Mouse (Mus musculus): ENCODE data around the gene Inpp5f. TPM values are rescaled to one million over a fixed set of nuclear protein-coding genes. Genes with fewer than 3 reads are reported as not detected.
A peak's percentile ranks its signal among the peaks of the same experiment; 100 is the strongest.
"Not testable (repeated sequence)": the region's sequence is repeated elsewhere in the genome, so short reads cannot be mapped to it uniquely, and the experiment has no call there.

Gene Inpp5f
- total RNA-seq, 2 experiments from 2014 or later = 9.1 to 9.2 TPM

DNA sequence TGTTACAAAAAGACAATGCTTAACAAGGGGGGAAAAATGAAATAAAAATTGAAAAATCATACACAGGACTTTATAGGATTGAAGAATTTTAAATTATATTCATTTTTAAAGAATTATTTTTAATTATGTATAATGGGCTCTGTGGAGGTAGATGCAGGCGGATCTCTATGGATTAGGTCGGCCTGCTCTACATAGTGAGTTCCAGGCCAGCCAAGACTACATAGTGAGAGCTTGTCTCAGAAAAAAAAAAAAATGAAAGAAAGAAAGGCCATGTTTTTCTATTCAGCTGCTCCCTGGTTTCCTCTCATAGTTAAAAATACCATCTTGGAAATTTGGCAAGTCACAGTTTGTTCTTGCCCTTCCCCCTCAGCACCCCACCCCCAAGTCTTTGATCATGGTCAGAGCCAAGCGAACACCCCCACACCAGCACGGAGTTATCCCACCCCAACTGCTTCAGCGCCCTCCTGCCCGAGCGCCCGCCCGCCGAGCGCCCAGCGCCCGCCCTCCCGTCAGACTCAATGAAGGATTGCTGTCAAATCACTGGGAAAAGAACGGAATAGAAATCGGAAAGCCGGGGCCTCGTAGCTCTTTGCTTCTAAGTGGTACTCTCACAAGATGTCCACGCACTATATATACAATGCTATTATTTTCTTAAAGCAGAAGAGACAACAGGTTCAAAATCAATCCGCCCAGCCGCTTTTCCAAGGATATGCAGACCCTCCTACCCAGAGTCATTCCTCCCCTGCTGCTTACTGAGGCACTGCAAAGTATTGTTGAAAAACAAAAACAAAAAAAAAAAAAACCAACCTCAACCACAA is 18.8 kb upstream of the Inpp5f start:
- DNase-seq (ENCODE audit: low spot score in 2 of 2) = peak in 1 of 2 experiments; percentile 18

DNA sequence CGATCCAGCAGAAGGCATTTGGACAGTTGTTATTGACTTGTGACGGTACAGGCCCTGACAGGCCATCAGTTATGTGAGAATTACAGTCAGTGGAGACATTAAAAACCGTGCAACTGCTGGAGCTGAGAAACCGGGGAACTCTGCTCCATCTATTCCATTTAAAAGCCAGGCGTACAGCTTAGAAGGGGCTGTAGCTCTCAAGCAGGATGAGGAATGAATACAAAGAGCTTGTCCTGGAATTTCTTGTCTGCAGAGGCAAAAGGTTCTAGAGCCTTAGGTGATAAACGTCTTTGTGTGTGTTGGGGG is 18.2 kb upstream of the Inpp5f start:
- no peak for DNase-seq (ENCODE audit: low spot score in 2 of 2)

DNA sequence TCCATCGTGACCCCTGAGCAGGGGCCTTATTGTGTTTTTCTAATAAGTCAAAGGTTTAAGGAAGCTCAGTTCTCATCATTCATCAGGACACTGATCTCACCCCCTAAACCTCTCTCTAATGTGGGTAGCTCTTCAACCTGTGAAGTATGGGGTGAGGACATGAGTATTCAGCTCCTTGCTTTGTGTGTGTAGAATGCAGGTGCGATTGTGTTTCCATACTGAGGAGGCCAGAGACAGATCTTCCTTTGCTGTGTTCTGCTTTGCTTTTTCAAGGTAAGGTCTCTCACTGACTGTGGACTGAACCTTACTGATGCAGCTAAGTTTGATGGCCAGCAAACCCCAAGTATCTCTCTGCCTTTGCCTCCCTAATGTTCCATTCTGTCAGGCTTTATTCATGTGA is 14.9 kb upstream of the Inpp5f start:
- no peak for DNase-seq (ENCODE audit: low spot score in 2 of 2)

DNA sequence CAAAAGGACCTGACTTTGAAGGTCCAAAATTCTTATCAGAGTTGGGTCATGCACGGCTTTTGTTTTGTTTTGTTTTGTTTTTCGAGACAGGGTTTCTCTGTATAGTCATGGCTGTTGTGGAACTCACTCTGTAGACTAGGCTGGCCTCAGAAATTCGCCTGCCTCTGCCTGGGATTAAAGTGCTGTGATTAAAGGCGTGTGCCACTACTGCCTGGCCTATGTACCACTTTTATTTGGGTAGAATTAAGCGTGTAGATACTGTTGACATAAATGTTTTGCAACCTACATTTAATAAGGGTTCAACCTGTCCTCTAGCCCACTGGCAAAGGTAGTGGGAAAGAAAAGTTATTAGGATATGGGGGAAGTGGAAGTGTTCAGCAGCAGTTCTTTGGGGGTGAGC is 12.1 kb upstream of the Inpp5f start:
- no peak for DNase-seq (ENCODE audit: low spot score in 2 of 2)

DNA sequence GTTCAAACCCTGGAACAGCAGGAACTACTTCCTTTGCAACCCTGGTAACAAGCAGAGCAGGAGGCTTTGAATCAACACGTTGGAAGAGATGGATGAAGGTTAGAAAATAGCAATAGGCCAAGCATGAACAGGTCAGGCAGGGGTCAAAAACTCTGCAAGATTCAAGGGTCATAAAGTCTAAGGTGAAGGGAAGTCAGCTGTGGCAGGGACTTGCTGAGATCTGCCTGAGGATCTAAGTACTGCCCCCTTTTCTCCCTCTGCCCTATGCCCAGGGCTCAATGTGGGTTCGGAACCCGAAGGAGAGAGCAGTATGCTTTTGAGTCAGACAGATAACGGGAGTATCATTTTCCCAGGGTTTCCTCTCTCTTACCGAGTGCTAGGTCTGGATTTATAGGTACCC is 9.3 kb upstream of the Inpp5f start:
- no peak for DNase-seq (ENCODE audit: low spot score in 2 of 2)

DNA sequence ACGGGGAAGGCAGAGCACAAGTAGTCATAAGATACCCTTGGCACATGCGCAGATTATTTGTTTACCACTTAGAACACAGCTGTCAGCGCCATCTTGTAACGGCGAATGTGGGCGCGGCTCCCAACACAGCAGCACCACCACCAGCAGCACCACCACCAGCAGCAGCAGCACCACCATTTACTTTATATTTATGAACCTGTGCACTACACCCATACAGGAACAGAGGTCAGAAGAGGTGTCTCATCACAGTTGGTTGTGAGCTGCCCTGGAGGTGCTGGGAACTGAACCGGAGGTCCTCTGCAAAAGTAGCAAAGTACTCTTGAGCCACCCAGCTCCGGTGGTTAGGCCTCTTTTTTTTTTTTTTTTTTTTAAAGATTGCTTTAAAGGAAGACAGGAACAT is 1.2 kb upstream of the Inpp5f start:
- not testable (repeated sequence) for DNase-seq (ENCODE audit: low spot score in 2 of 2)

DNA sequence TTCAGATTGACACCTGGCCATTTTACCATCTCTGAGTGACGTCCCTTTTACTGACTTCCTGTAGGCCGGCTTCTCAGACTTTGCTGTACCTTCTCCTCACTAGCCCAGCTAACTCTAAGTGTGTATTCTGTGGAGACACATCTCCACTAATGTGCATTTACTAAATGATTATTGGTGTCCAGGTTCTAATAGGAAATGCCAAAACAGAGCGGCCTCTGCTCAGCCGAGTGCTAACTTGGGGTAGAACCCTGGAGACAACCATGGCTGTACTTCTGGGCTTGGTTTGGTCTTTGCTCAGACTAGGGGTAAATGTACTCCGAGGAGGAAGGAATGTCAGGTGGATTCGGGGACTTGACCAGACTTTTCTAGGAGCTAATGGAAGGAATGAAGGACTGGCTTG is 638 bp upstream of the Inpp5f start:
- no peak for DNase-seq (ENCODE audit: low spot score in 2 of 2)

DNA sequence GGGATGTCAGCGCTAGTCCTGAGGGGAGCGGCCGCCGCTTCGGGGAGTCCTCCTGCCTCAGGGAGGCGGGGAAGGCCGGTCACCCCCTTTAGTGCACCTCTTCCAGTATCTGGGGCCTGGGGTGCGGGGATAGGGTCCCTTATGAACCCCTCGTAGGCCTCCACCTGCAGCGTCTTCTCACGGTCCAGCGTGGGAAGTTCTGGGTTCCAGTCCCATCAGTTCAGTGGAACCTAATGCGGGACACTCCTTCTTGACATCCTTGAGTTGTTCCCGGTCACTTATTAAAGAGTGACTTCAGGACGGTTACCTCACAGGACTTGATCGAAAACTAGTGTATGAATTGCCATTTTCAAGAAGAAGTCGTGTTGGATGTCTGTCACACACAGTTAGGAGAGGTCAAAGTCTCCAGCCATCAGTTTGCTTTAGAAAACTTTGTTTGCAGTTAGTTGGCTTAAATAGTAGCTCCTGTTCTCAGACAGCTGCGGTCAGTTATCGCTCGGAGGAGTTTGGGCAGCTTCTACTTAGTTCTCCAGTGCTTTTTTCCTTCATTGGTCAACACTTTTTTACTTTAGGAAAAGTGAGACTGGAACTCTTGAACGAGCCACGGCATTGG is 777 bp downstream of the Inpp5f start:
- no peak for DNase-seq (ENCODE audit: low spot score in 2 of 2)

DNA sequence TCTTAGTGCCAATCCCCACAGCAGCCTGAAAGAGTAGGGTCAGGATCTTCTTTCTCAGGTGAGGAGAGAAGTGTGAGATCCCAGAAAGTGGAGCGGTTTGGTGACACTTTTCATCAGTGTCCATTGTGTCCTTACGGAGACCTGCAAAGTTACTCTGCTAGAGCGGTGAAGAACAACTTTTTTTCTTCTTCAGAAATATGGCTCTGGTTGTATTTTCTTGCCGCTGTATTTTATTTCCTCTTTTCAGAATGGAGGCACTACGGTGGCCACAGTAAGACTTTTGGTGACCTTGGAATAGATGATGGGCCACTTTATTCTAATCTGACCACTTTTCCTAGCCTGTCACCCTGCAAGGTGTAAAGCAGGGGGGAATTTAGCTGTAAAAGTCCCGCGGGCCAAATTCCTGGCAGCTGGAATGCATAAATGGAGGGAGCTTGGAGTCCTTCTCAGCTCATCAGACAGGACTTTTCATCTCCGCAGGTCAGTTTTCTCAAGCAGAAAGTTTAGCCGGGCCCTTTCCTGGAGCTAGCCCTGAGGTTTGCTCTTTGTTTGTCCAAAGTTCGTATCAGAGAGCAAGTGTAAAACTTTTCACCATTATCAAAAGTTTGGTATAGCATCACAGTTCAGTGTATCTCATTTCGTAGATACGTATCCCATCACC is 1.5 kb downstream of the Inpp5f start:
- DNase-seq (ENCODE audit: low spot score in 2 of 2) = no peak

DNA sequence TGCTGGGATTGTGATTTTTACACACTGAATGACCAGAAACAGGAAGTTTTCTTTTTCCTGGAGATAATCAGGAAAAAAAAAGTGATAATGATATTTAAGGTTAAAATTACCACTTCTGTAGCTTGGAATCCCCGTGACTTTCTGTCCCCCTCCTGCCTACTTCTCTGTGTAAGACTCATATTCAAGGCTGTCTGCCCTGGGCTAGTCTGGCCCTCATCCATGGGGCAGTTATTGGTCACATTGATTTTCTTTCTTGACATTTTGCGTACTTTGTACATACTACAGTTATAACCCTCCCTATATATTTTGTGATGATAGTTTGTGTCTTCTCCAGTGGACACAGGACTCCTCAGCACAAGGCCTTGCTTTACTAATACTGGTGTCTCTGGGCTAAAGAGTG is 2.5 kb downstream of the Inpp5f start:
- DNase-seq (ENCODE audit: low spot score in 2 of 2) = no peak

DNA sequence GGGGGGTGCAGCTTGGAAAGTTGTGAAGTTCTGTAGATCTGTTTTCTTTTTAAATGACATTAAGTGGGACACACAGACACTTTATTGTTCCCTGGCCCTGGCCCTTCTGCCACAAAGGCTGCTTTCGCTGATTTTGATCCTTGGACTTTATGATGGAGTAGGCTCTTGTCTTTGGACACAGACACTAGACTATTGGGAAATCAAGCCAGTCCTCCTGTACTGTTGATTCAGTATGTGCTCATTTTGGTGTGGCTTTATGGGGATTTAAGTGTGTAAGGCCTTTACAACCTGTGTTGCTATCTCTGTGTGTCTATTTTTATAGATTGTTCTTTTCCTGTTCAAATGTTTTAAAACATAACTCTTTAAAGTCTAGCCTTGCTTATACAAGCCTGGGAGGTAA is 6.5 kb downstream of the Inpp5f start:
- no peak for DNase-seq (ENCODE audit: low spot score in 2 of 2)

DNA sequence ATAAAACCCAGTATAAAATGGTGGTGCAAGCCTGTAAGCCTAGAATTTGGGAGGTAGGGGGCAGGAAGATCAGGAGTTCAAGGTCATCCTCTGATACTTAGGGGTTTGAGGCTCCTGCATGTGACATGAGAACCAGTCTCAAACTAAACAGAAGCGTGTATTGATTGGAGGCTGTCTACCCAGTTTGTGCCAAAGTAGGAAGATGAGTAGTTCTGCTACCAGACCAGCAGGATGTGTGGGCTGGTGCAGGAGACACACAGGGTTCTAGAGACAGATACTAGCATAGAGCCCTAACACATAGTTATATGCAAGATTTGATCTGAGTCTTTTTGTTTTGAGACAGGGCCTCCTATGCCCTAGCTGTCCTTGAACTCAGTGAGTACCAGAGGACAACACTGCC is 9.1 kb downstream of the Inpp5f start:
- no peak for DNase-seq (ENCODE audit: low spot score in 2 of 2)

DNA sequence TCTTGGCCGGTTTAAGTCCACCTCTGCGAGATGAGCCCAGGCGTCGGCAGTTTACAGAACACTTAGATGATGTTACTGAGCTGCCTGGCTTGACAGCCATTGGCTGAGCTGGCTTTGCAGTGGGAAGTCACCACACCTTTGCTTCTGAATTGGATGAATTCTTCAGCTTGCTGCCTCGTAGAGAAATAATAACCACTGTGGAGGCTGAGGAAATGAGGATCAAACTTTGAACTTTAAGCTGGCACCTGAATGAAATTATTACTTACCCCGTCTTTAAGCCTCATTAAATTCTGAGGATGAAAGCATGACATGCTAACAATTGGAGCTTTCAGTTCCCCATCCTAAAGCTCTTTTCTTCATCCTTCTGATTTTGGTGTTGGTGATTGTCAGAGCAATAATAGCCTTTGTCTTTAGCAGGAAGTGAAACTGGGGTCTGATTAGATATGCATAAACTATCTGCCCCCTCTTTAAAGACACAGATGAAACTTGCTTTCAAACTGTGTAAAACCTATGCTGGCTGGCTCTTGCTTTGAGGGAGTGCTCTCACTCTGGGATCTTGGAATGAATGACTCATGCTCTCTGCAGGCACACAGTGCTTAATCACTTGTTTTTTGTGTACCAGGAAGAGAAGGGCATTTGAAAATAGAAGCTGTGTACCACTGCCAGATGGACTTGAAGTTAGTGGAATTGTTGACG is 11.3 kb downstream of the Inpp5f start:
- DNase-seq (ENCODE audit: low spot score in 2 of 2) = no peak

DNA sequence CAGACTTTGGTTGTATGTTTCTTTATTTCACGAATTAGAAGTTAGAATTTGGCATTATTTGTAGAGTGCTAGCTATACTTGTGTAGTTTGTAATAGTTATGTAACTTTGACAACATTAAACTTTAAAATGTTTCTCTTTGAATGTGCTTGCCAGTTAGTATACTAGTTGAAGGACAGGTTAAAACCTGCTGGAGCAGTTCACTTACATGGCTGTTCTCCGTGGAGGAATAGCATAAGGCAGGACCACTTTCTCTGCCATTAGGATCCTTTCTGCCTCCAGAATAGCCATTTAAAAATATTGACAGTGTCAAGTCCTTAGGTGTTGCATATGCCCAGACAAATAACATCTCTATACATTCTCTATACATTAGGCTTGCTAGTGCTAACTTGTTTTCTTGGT is 11.9 kb downstream of the Inpp5f start:
- no peak for DNase-seq (ENCODE audit: low spot score in 2 of 2)

DNA sequence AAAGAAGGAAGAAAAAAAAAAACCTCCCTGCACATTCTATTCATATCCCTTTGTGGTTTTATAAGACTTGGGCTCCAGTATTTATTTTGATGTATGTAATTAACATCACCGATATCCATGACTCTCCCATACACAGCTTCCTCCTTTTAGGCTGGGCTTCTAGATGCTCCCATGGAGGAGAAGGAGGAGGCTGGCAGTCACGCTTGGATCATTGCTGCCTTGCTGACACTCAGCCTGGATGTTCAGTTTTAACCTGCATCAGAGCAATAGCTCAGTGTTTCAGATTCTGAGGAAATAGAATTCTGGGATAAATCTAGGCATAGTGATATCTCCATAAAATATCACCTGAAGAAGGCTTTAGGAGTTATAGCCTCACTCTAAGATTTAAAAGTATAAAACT is 14.3 kb downstream of the Inpp5f start:
- no peak for DNase-seq (ENCODE audit: low spot score in 2 of 2)

DNA sequence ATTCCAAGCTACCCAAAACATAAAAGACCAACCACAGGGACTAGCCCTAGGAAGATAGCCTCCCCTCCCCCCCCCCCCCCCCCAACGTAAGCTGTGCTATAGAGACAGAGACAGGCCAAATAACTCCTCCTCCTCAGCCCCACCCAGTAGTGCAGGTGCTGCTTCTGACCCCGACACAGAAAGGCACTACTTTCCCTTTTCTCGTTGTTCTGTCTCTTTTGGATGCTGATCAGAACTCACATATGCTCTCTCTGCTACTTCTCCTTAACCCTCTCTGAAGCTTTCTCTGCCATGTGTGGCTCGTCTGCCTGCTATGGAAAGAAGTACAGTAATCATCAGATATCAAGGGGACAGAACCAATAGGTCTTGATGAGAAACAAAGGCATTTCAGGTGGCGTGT is 15.5 kb downstream of the Inpp5f start:
- no peak for DNase-seq (ENCODE audit: low spot score in 2 of 2)

DNA sequence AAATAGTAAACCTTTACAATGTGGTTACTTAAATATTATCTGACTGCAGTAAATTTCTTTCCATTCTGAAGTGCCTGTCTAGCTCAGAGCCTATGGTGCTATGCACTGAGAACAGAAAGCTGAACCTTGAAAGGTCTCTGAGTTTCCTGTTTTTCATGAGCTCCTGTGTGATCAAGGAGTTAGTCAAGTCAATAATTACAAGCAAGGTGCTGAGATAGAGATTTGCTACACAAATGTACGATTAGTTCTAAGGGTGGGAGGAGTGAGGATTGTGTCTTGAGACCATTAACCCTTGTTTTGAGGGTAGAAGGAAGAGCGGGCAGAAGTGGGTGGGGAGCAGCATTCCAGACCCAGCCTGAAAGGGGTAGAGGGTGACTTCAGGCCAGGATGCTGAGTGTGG is 16.1 kb downstream of the Inpp5f start:
- no peak for DNase-seq (ENCODE audit: low spot score in 2 of 2)

DNA sequence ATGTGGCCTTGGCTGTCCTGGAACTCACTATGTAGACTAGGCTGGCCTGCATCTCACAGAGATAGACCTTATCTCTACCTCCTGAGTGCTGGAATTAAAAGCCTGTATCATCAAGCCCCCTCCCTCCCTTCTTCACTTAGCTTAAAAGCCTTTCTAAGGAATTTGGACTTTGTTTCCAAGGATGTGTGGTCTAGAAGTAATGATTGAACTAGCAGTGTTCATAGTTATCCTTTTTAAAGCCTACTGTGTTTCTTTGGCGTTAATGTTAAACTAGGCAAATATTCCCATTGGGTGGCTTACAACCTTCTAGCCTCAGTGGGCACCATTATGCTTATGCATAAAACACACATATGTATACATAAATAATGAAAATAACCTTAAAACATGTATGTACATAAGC is 16.6 kb downstream of the Inpp5f start:
- DNase-seq (ENCODE audit: low spot score in 2 of 2) = no peak

DNA sequence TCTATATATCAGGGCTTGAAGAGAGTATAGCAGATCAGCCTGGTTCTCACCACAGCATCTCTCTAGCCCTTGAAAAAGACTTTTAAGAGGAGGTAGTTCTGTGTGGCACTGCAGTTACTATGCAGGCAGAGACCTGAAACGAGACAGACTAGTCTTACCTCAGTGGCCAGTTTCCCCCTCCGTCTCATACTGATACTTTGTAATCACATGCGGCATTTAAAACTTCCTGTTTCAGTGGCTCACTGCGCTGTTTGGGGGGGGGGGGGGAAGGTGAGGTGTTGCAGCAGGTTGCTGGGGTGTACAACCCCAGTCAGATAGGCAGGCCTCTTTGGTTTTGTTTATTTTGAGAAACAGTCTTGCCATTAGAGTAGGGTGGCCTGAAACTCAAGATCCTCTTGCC is 22.0 kb downstream of the Inpp5f start:
- no peak for DNase-seq (ENCODE audit: low spot score in 2 of 2)

DNA sequence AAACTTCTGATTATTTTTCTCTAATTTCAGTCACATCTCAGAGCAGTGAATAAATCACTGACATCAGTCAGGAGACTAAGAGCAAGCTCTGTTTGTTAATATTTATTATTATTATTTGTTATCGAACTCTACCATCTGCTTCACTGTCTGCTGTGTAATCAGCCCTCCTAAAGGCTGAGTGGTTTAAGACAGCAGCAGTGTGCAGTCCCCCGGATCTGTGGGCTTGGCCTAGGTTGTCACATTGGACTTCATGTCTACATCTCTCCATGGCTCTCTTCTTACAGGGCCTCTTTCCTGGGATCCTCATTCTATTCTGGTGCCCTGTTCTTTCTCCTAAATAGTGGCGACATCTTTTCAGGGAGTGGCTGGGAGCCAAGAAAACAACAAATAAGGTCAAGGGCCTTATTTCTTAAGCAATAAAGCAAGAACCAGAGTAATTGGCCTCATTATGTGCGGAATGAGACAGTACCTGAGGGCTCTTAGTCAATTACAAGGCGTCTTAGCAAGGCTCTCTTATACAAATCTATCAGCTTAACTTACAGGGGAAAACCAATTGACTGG is 28.9 kb downstream of the Inpp5f start:
- DNase-seq (ENCODE audit: low spot score in 2 of 2) = no peak

DNA sequence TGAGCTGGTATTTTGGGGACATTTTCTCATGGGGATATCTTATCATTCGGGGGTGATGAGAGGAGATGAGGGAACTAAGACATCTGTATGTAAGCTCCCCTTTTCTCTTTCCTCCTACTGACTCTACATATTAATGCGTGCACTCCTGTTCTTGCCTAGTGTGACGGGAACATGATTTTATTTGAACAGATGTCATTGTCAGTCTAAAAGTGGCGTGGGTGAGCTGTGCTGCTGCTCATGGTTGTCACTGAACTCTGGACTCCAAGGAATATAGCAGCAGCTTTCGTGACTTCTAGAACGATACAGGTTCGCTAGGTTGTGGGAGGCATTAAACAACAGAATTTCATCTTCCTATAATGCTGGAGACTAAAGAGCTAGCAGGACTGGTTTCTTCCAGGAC is 30.4 kb downstream of the Inpp5f start:
- no peak for DNase-seq (ENCODE audit: low spot score in 2 of 2)

DNA sequence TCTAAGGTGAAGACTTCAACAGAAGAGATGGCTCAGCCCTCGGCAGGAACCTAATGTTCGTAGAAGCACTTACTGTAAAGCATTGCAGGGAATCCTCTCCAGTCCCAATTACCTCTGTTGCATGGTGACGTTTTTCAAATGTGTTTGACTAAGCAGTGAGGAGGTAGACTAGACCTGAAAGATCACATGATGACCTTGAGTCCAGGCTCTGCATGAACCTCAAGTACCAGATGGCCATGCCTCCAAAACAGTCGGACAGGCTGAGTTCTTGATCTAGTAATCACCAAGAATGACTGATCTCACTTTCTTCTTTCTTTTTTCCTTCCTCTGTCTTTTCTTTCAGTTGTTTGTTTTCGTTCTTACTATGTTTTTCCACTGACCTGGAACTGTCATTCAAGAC is 31.3 kb downstream of the Inpp5f start:
- no peak for DNase-seq (ENCODE audit: low spot score in 2 of 2)

All from gastrocnemius, postnatal 4 days (tissue).